Mouse (Mus musculus) erythroblast, adult 5-6 weeks (primary cell): ENCODE measurements around the gene Trim47. TPM values are rescaled to one million over a fixed set of nuclear protein-coding genes. Genes with fewer than 3 reads are reported as not detected.
"Not testable (repeated sequence)": the region's sequence is repeated elsewhere in the genome, so short reads cannot be mapped to it uniquely, and the experiment has no call there.

ENCODE experiments used
- ATAC-seq: replicated peaks from 2 replicates; pipeline ENCODE4 v1.8.0; 2016; ENCODE audit warnings: moderate number of reproducible peaks, mild to moderate bottlenecking, moderate TSS enrichment, inconsistent platforms; ENCODE audit not compliant: poor library complexity, low FRiP score, severe bottlenecking
- total RNA-seq, 2 experiments: library from RNA; stranded (forward) in 1 of 2; stranded (reverse) in 1 of 2; fragments of 150-400 nt in 1 of 2; fragments of 200-764, 138-1000 nt in 1 of 2; gene quantifications; 2 replicates each; pipeline versions ENCODE4 v1.2.3 to v1.2.4; 2015 to 2017; ENCODE audit warnings: low replicate concordance in 2 of 2

The Trim47 gene
- total RNA-seq, 2 experiments from 2014 or later: 2.5 TPM; not detected in 1

- not testable (repeated sequence) for ATAC-seq
Measured at GRCm38 (mm10) chr11:116092959-116093358, 34.1 kb downstream of the Trim47 start.

- ATAC-seq: no peak
Measured at GRCm38 (mm10) chr11:116091591-116091990, 35.4 kb downstream of the Trim47 start.

GRCm38 (mm10) chr11:116089545-116089944 is 37.5 kb downstream of the Trim47 start:
- ATAC-seq: no peak

- ATAC-seq: no peak
Measured at GRCm38 (mm10) chr11:116088741-116089394, 38.1 kb downstream of the Trim47 start.

GRCm38 (mm10) chr11:116088188-116088587 is 38.8 kb downstream of the Trim47 start:
- ATAC-seq: no peak

- peak; percentile 76 for ATAC-seq
Measured at GRCm38 (mm10) chr11:116087194-116088130, 39.5 kb downstream of the Trim47 start.

GRCm38 (mm10) chr11:116086258-116087193 is 40.5 kb downstream of the Trim47 start, which contains the start of gene Wbp2:
Gene Wbp2 (minus strand): TSS chr11:116086995.
- peak; percentile 89 for ATAC-seq

- ATAC-seq: 0 out of 2 replicates have a peak, but pooled peaks have one; percentile 9
Measured at GRCm38 (mm10) chr11:116084166-116084565, 42.8 kb downstream of the Trim47 start.

- ATAC-seq: no peak
Measured at GRCm38 (mm10) chr11:116083096-116083672, 43.8 kb downstream of the Trim47 start.

GRCm38 (mm10) chr11:116081081-116081480 is 45.9 kb downstream of the Trim47 start:
- ATAC-seq: no peak

- ATAC-seq: no peak
Measured at GRCm38 (mm10) chr11:116079511-116079910, 47.5 kb downstream of the Trim47 start.

- no peak for ATAC-seq
Measured at GRCm38 (mm10) chr11:116078676-116079320, 48.2 kb downstream of the Trim47 start.

- no peak for ATAC-seq
Measured at GRCm38 (mm10) chr11:116078221-116078620, 48.8 kb downstream of the Trim47 start.

GRCm38 (mm10) chr11:116077446-116078204 is 49.4 kb downstream of the Trim47 start, which contains the start of gene Unc13d:
Gene Unc13d (minus strand): TSS chr11:116077961.
- peak; percentile 77 for ATAC-seq

- 0 out of 2 replicates have a peak, but pooled peaks have one; percentile 9 for ATAC-seq
Measured at GRCm38 (mm10) chr11:116076836-116077235, 50.2 kb downstream of the Trim47 start.

GRCm38 (mm10) chr11:116076266-116076540 is 50.8 kb downstream of the Trim47 start:
- no peak for ATAC-seq

- no peak for ATAC-seq
Measured at GRCm38 (mm10) chr11:116075539-116076265, 51.3 kb downstream of the Trim47 start.
